Mouse (Mus musculus) embryonic facial prominence, embryonic 15.5 days (tissue): ENCODE measurements around the gene Ppme1. TPM values are rescaled to one million over a fixed set of nuclear protein-coding genes. Genes with fewer than 3 reads are reported as not detected.

Experiments
- polyA plus RNA-seq: library from polyadenylated mRNA; unstranded; fragments of >200 nt; fragmentation: Nextera tagmentation; extraction: Ambion mirVana; gene quantifications from 2 replicates; pipeline ENCODE4 v1.2.1, GENCODE M21; 2015

The Ppme1 gene
- polyA plus RNA-seq, 1 experiment from 2014 or later, result 59.7 TPM

Other genes with a start within 250 kb of the Ppme1 start
- gene Lipt2, start 213.0 kb downstream of the Ppme1 start, polyA plus RNA-seq, result 19.3 and 23.6 TPM in 2 replicates
- 16.2 and 17.6 TPM in 2 replicates for gene Kcne3, start 195.8 kb downstream of the Ppme1 start, polyA plus RNA-seq
- gene Pgm2l1, start 144.9 kb downstream of the Ppme1 start, polyA plus RNA-seq, result 2.8 and 3.4 TPM in 2 replicates
- gene P4ha3, start 86.8 kb downstream of the Ppme1 start, polyA plus RNA-seq, result 17.1 and 28.4 TPM in 2 replicates
- 22.2 and 23.1 TPM in 2 replicates for gene C2cd3, start 74 bp downstream of the Ppme1 start, polyA plus RNA-seq
- 0.17 and 0.20 TPM in 2 replicates for gene Ucp3, start 100.7 kb upstream of the Ppme1 start, polyA plus RNA-seq
- gene Ucp2, start 121.0 kb upstream of the Ppme1 start, polyA plus RNA-seq, result 227 and 228 TPM in 2 replicates
- 5.4 and 9.8 TPM in 2 replicates for gene Dnajb13, start 142.7 kb upstream of the Ppme1 start, polyA plus RNA-seq
- gene Coa4, start 164.8 kb upstream of the Ppme1 start, polyA plus RNA-seq, result 19.7 and 20.8 TPM in 2 replicates
- gene Rab6a, start 235.1 kb upstream of the Ppme1 start, polyA plus RNA-seq, result 105 and 107 TPM in 2 replicates
- gene Mrpl48, start 236.0 kb upstream of the Ppme1 start, polyA plus RNA-seq, result 75.0 and 77.7 TPM in 2 replicates